Mouse (Mus musculus) embryonic facial prominence, embryonic 11.5 days (tissue): ENCODE data around the gene Mettl7b. TPM values are rescaled to one million over a fixed set of nuclear protein-coding genes. Genes with fewer than 3 reads are reported as not detected.

Experiments
- ATAC-seq: fragments of 200-750 bp; cut with Nextera tagmentation; replicated peaks from 2 replicates; pipeline ENCODE4 v1.8.0; 2017; ENCODE audit warnings: low read depth; ENCODE audit not compliant: insufficient number of reproducible peaks, low FRiP score, low TSS enrichment
- DNase-seq: peaks from one replicate; pipeline ENCODE4 v3.0.0-alpha.2; 2015; ENCODE audit warnings: low spot score
- H3K27ac ChIP-seq: fragments of 300-500 bp; sonication (generic); replicated peaks from 2 replicates; pipeline ENCODE4 v1.5.1; 2014; ENCODE audit warnings: mild to moderate bottlenecking, low read depth, low read length, control low read depth
- H3K27me3 ChIP-seq: fragments of 300-500 bp; sonication (generic); 2 replicates; pipeline ENCODE4 v1.6.1; 2014; ENCODE audit warnings: mild to moderate bottlenecking, low read length, moderate library complexity, mixed read lengths; ENCODE audit not compliant: control insufficient read depth, insufficient read depth
- H3K36me3 ChIP-seq: fragments of 300-500 bp; sonication (generic); replicated peaks from 2 replicates; pipeline ENCODE4 v1.6.1; 2014; ENCODE audit warnings: low read depth, mild to moderate bottlenecking, low read length, moderate library complexity, mixed read lengths; ENCODE audit not compliant: control insufficient read depth, insufficient read depth
- H3K4me1 ChIP-seq: fragments of 300-500 bp; sonication (generic); 2 replicates; pipeline ENCODE4 v1.6.1; 2014; ENCODE audit warnings: low read length, mixed read lengths; ENCODE audit not compliant: control insufficient read depth, insufficient read depth
- H3K4me2 ChIP-seq: fragments of 300-500 bp; sonication (generic); 2 replicates; pipeline ENCODE4 v1.6.1; 2014; ENCODE audit warnings: low read depth, mild to moderate bottlenecking, control low read depth, low read length, moderate library complexity
- H3K4me3 ChIP-seq: fragments of 300-500 bp; sonication (generic); 2 replicates; pipeline ENCODE4 v1.5.1; 2014; ENCODE audit warnings: low read depth, low read length, control low read depth
- H3K9ac ChIP-seq: fragments of 300-500 bp; sonication (generic); replicated peaks from 2 replicates; pipeline ENCODE4 v1.6.1; 2014; ENCODE audit warnings: mild to moderate bottlenecking, control low read depth, low read length
- H3K9me3 ChIP-seq: fragments of 300-500 bp; sonication (generic); replicated peaks from 2 replicates; pipeline ENCODE4 v1.6.1; 2016; ENCODE audit warnings: mild to moderate bottlenecking, low read length, inconsistent platforms, mixed read lengths; ENCODE audit not compliant: control insufficient read depth
- WGBS: fragments of 180-500 bp; shearing (Covaris S2); extraction: QIAGEN DNeasy Blood & Tissue Kit; methylation state at CpG from one replicate; pipeline ENCODE4 v1.1.7; 2014; 5-methylcytosine and 5-hydroxymethylcytosine counted together
- polyA plus RNA-seq: library from polyadenylated mRNA; unstranded; fragments of >200 nt; fragmentation: Nextera tagmentation; extraction: Ambion mirVana; gene quantifications from 2 replicates; pipeline ENCODE4 v1.2.1, GENCODE M21; 2014

Gene Mettl7b
- polyA plus RNA-seq, 1 experiment from 2014 or later = not detected

- Histone ChIP-seq H3K4me1 (no peaks in the 10 kb centered on the region; the same call in 1 of the 2 replicates), H3K4me2 (no peak overlapping the region), H3K9ac (no peak overlapping the region), H3K27ac (no peak overlapping the region; the same call in 1 of the 2 replicates), H3K9me3 (no peaks in the 10 kb centered on the region), H3K36me3 (no peaks in the 10 kb centered on the region; the same call in 1 of the 2 replicates), H3K4me3 (no peak overlapping the region), H3K27me3 (no peaks in the 10 kb centered on the region)
- 43% methylated on average over 3 of the region's 3 CpGs for WGBS
- DNase-seq = peak; percentile 66
- no peak for ATAC-seq
Observed at GRCm38 (mm10) chr10:128920736-128921161, 40.0 kb downstream of the Mettl7b start.

- Histone ChIP-seq H3K27ac (no peak overlapping the region), H3K4me2 (no peak overlapping the region), H3K36me3 (no peaks in the 10 kb centered on the region; the same call in 1 of the 2 replicates), H3K27me3 (no peaks in the 10 kb centered on the region), H3K4me1 (no peaks in the 10 kb centered on the region; the same call in 1 of the 2 replicates), H3K4me3 (no peak overlapping the region), H3K9ac (no peak overlapping the region), H3K9me3 (no peaks in the 10 kb centered on the region)
- 76% methylated on average over 7 of the region's 7 CpGs for WGBS
- no peak for DNase-seq
- ATAC-seq = no peak
Observed at GRCm38 (mm10) chr10:128919966-128920365, 40.8 kb downstream of the Mettl7b start.

GRCm38 (mm10) chr10:128919203-128919631, 41.6 kb downstream of the Mettl7b start:
- Histone ChIP-seq H3K4me3 (no peak overlapping the region), H3K27me3 (no peaks in the 10 kb centered on the region), H3K4me2 (no peak overlapping the region), H3K4me1 (no peaks in the 10 kb centered on the region; the same call in 1 of the 2 replicates), H3K27ac (no peak overlapping the region), H3K36me3 (no peaks in the 10 kb centered on the region; the same call in 1 of the 2 replicates), H3K9me3 (no peaks in the 10 kb centered on the region), H3K9ac (no peak overlapping the region)
- DNase-seq (no peak), ATAC-seq (no peak)
- WGBS = 15% methylated on average over 6 of the region's 6 CpGs

GRCm38 (mm10) chr10:128918246-128918645, 42.5 kb downstream of the Mettl7b start:
- Histone ChIP-seq H3K9me3 (no peaks in the 10 kb centered on the region), H3K9ac (no peak overlapping the region), H3K27me3 (no peaks in the 10 kb centered on the region), H3K27ac (no peak overlapping the region), H3K36me3 (no peaks in the 10 kb centered on the region; the same call in none of the 2 replicates), H3K4me1 (no peaks in the 10 kb centered on the region; the same call in 1 of the 2 replicates), H3K4me2 (no peak overlapping the region), H3K4me3 (no peak overlapping the region)
- ATAC-seq (no peak), DNase-seq (no peak)
- WGBS = 86% methylated on average over 7 of the region's 7 CpGs

- Histone ChIP-seq H3K9ac (no peak overlapping the region), H3K27ac (no peak overlapping the region), H3K27me3 (no peaks in the 10 kb centered on the region), H3K9me3 (no peaks in the 10 kb centered on the region), H3K4me1 (no peaks in the 10 kb centered on the region; the same call in 1 of the 2 replicates), H3K4me2 (no peak overlapping the region), H3K36me3 (no peaks in the 10 kb centered on the region; the same call in none of the 2 replicates), H3K4me3 (no peak overlapping the region)
- ATAC-seq = no peak
- no peak for DNase-seq
- 90% methylated on average over 6 of the region's 6 CpGs for WGBS
Observed at GRCm38 (mm10) chr10:128917400-128917799, 43.4 kb downstream of the Mettl7b start.

- Histone ChIP-seq H3K27me3 (no peaks in the 10 kb centered on the region), H3K4me3 (no peak overlapping the region), H3K27ac (no peak overlapping the region), H3K4me2 (no peak overlapping the region), H3K9me3 (no peaks in the 10 kb centered on the region), H3K36me3 (no peaks in the 10 kb centered on the region; the same call in none of the 2 replicates), H3K4me1 (no peaks in the 10 kb centered on the region; the same call in 1 of the 2 replicates), H3K9ac (no peak overlapping the region)
- DNase-seq (no peak), ATAC-seq (no peak)
- 89% methylated on average over 3 of the region's 3 CpGs for WGBS
Observed at GRCm38 (mm10) chr10:128916665-128917064, 44.1 kb downstream of the Mettl7b start.

- Histone ChIP-seq H3K27me3 (no peaks in the 10 kb centered on the region), H3K4me2 (no peak overlapping the region), H3K4me1 (no peaks in the 10 kb centered on the region), H3K9ac (no peak overlapping the region), H3K4me3 (no peak overlapping the region), H3K36me3 (no peaks in the 10 kb centered on the region; the same call in none of the 2 replicates), H3K9me3 (no peaks in the 10 kb centered on the region), H3K27ac (no peak overlapping the region)
- WGBS = 91% methylated on average over 2 of the region's 2 CpGs
- DNase-seq (no peak), ATAC-seq (no peak)
Observed at GRCm38 (mm10) chr10:128915550-128915949, 45.2 kb downstream of the Mettl7b start.

- H3K4me1 ChIP-seq = no peaks in the 10 kb centered on the region
- H3K4me3 ChIP-seq = no peak overlapping the region
- H3K4me2 ChIP-seq = no peak overlapping the region
- no peaks in the 10 kb centered on the region for H3K9me3 ChIP-seq
- H3K27ac ChIP-seq = no peak overlapping the region
- no peak for DNase-seq
- no peak overlapping the region for H3K9ac ChIP-seq
- WGBS = 88% methylated on average over 12 of the region's 12 CpGs
- H3K36me3 ChIP-seq = no peaks in the 10 kb centered on the region; the same call in none of the 2 replicates
- no peaks in the 10 kb centered on the region for H3K27me3 ChIP-seq
- no peak for ATAC-seq
Observed at GRCm38 (mm10) chr10:128913696-128914095, 47.1 kb downstream of the Mettl7b start.
